Mouse (Mus musculus) cerebellum, adult 9-10 months (tissue): ENCODE results near the gene Tmem211.

ENCODE experiments used
- DNase-seq: peaks from one replicate; pipeline ENCODE4 v3.0.0; 2022

The Tmem211 gene

GRCm38 (mm10) chr5:113280138-113280856 is 53.6 kb downstream of the Tmem211 start:
- peak; percentile 52 for DNase-seq

- no peak for DNase-seq
These were observed 54.8 kb downstream of the Tmem211 start for GRCm38 (mm10) chr5:113281557-113281956.

- no peak for DNase-seq
These were observed 57.0 kb downstream of the Tmem211 start for GRCm38 (mm10) chr5:113283726-113284125.

GRCm38 (mm10) chr5:113285541-113285940 is 58.8 kb downstream of the Tmem211 start:
- DNase-seq: no peak

- peak; percentile 55 for DNase-seq
These were observed 59.3 kb downstream of the Tmem211 start for GRCm38 (mm10) chr5:113286048-113286447.

- DNase-seq: peak; percentile 89
These were observed 60.1 kb downstream of the Tmem211 start for GRCm38 (mm10) chr5:113286591-113287520.

- DNase-seq: peak; percentile 68
These were observed 61.1 kb downstream of the Tmem211 start for GRCm38 (mm10) chr5:113287762-113288161.

GRCm38 (mm10) chr5:113288490-113288889 is 61.8 kb downstream of the Tmem211 start:
- DNase-seq: peak; percentile 60
